Mouse (Mus musculus): ENCODE measurements around the gene Gm10961.

Gm10961 gene

GRCm38 (mm10) chr3:107630682-107631522 lies at the start of gene Gm10961:
Gene Gm10961, plus strand, starts transcription at chr3:107631322.
- peak; percentile 58 for DNase-seq (ENCODE audit: low read depth, low spot score)

- DNase-seq (ENCODE audit: low read depth, low spot score): no peak
Observed at GRCm38 (mm10) chr3:107582130-107582874, 48.8 kb upstream of the Gm10961 start.

- no peak for DNase-seq (ENCODE audit: low read depth, low spot score)
Observed at GRCm38 (mm10) chr3:107582875-107583767, 48.0 kb upstream of the Gm10961 start.

- DNase-seq (ENCODE audit: low read depth, low spot score): no peak
Observed at GRCm38 (mm10) chr3:107583893-107584292, 47.2 kb upstream of the Gm10961 start.

GRCm38 (mm10) chr3:107586504-107586903 lies 44.6 kb upstream of the Gm10961 start:
- no peak for DNase-seq (ENCODE audit: low read depth, low spot score)

GRCm38 (mm10) chr3:107591612-107592011 lies 39.5 kb upstream of the Gm10961 start:
- no peak for DNase-seq (ENCODE audit: low read depth, low spot score)

GRCm38 (mm10) chr3:107593632-107594031 lies 37.5 kb upstream of the Gm10961 start:
- DNase-seq (ENCODE audit: low read depth, low spot score): no peak

- DNase-seq (ENCODE audit: low read depth, low spot score): no peak
Observed at GRCm38 (mm10) chr3:107594662-107595263, 36.4 kb upstream of the Gm10961 start, which contains the start of gene Alx3. Gene Alx3, plus strand, starts transcription at chr3:107595031.

- DNase-seq (ENCODE audit: low read depth, low spot score): no peak
Observed at GRCm38 (mm10) chr3:107595264-107595937, 35.7 kb upstream of the Gm10961 start.

- DNase-seq (ENCODE audit: low read depth, low spot score): peak; percentile 22
Observed at GRCm38 (mm10) chr3:107595938-107596461, 35.1 kb upstream of the Gm10961 start.

- DNase-seq (ENCODE audit: low read depth, low spot score): no peak
Observed at GRCm38 (mm10) chr3:107596559-107596958, 34.6 kb upstream of the Gm10961 start.

GRCm38 (mm10) chr3:107597134-107597533 lies 34.0 kb upstream of the Gm10961 start:
- DNase-seq (ENCODE audit: low read depth, low spot score): no peak

GRCm38 (mm10) chr3:107597586-107598389 lies 33.3 kb upstream of the Gm10961 start:
- no peak for DNase-seq (ENCODE audit: low read depth, low spot score)

- DNase-seq (ENCODE audit: low read depth, low spot score): no peak
Observed at GRCm38 (mm10) chr3:107600127-107600526, 31.0 kb upstream of the Gm10961 start.

- DNase-seq (ENCODE audit: low read depth, low spot score): peak; percentile 80
Observed at GRCm38 (mm10) chr3:107605304-107605703, 25.8 kb upstream of the Gm10961 start.

GRCm38 (mm10) chr3:107607221-107607620 lies 23.9 kb upstream of the Gm10961 start:
- DNase-seq (ENCODE audit: low read depth, low spot score): no peak

- DNase-seq (ENCODE audit: low read depth, low spot score): no peak
Observed at GRCm38 (mm10) chr3:107608808-107609207, 22.3 kb upstream of the Gm10961 start.

- no peak for DNase-seq (ENCODE audit: low read depth, low spot score)
Observed at GRCm38 (mm10) chr3:107609376-107609775, 21.7 kb upstream of the Gm10961 start.

- DNase-seq (ENCODE audit: low read depth, low spot score): no peak
Observed at GRCm38 (mm10) chr3:107611394-107611793, 19.7 kb upstream of the Gm10961 start.

All from CD4-positive, CD25-positive, alpha-beta regulatory T cell, adult 2 months (primary cell).